Mouse (Mus musculus): ENCODE data around the gene Plcl1. TPM values are rescaled to one million over a fixed set of nuclear protein-coding genes. Genes with fewer than 3 reads are reported as not detected.

The Plcl1 gene
- polyA plus RNA-seq, 1 experiment from 2014 or later = 1.1 TPM

DNA sequence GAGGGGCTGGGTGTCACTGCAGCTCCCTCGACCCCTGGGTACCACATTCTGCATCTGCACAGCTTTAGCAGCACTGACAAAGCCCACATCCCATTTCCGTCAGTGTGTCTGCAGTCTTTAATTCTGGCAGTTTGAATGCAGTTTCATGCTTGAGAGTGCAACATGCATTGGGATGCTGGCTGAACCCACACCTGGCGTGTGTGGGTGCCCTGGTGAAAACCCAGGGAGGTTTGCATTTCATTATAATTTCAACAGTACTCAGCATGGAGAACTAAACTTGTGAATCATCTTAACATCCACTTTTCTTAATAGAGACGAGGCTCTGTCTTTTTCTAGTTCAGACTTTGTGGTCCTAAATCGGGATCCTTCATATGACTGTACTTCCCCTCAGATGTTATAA is 261.1 kb downstream of the Plcl1 start:
- Histone ChIP-seq H3K4me2 (ENCODE audit: low read depth, low read length) (no peak overlapping the region), H3K27me3 (ENCODE audit: control insufficient read depth, insufficient read depth, low read length) (no peaks in the 10 kb centered on the region)
- 56% methylated on average over 5 of the region's 5 CpGs for WGBS

GRCm38 (mm10) chr1:55668622-55669237 is 263.0 kb downstream of the Plcl1 start:
- Histone ChIP-seq H3K4me1 (ENCODE audit: control insufficient read depth, insufficient read depth, low read length) (no peaks in the 10 kb centered on the region), H3K36me3 (ENCODE audit: control insufficient read depth, insufficient read depth) (no peaks in the 10 kb centered on the region), H3K9ac (ENCODE audit: low read length) (no peak overlapping the region), H3K27ac (ENCODE audit: low read length) (no peak overlapping the region), H3K27me3 (ENCODE audit: control insufficient read depth, insufficient read depth, low read length) (no peaks in the 10 kb centered on the region), H3K9me3 (replicated peaks; ENCODE audit: control insufficient read depth, low read length) (no peaks in the 10 kb centered on the region), H3K4me3 (ENCODE audit: low read length) (no peak overlapping the region), H3K4me2 (ENCODE audit: low read depth, low read length) (no peak overlapping the region)
- ATAC-seq (replicated peaks; ENCODE audit: extremely low read depth, insufficient read depth, low FRiP score) = no peak
- WGBS = 60% methylated on average over 4 of the region's 4 CpGs

More for the DNA sequence above, 261.1 kb downstream of the Plcl1 start:
- Histone ChIP-seq H3K4me1 (ENCODE audit: control insufficient read depth, insufficient read depth, low read length) (no peaks in the 10 kb centered on the region), H3K27ac (ENCODE audit: low read length) (no peak overlapping the region), H3K4me3 (ENCODE audit: low read length) (no peak overlapping the region), H3K9ac (ENCODE audit: low read length) (no peak overlapping the region), H3K9me3 (replicated peaks; ENCODE audit: control insufficient read depth, low read length) (no peaks in the 10 kb centered on the region), H3K36me3 (ENCODE audit: control insufficient read depth, insufficient read depth) (no peaks in the 10 kb centered on the region)
- ATAC-seq (replicated peaks; ENCODE audit: extremely low read depth, insufficient read depth, low FRiP score) = no peak

DNA sequence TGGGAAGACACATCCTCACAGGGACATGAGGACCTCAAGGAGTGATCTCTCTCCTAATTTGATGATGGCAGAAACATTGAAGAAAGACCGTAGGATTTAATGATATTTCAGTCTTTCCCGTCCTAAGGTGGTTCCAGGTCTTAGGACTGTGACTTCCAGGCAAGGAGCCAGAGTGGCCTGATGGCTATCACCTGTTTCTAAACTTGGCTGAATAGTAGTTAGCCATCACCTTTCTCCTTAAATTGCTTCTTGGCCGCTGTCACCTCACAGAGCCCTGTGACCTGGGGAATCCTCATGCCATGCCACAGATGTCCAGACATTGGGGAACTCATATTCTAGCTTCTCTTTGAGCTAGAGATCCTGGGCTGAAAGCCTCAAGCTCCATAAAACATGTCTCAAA is 277.0 kb downstream of the Plcl1 start:
- H3K4me2 ChIP-seq (ENCODE audit: low read depth, low read length) = no peak overlapping the region
- 91% methylated on average over 3 of the region's 3 CpGs for WGBS
- H3K27ac ChIP-seq (ENCODE audit: low read length) = no peak overlapping the region
- no peak overlapping the region for H3K4me3 ChIP-seq (ENCODE audit: low read length)
- no peak overlapping the region for H3K9ac ChIP-seq (ENCODE audit: low read length)
- H3K27me3 ChIP-seq (ENCODE audit: control insufficient read depth, insufficient read depth, low read length) = no peaks in the 10 kb centered on the region
- no peaks in the 10 kb centered on the region for H3K36me3 ChIP-seq (ENCODE audit: control insufficient read depth, insufficient read depth)
- no peaks in the 10 kb centered on the region for H3K4me1 ChIP-seq (ENCODE audit: control insufficient read depth, insufficient read depth, low read length)
- ATAC-seq (replicated peaks; ENCODE audit: extremely low read depth, insufficient read depth, low FRiP score) = no peak
- H3K9me3 ChIP-seq (replicated peaks; ENCODE audit: control insufficient read depth, low read length) = no peaks in the 10 kb centered on the region

GRCm38 (mm10) chr1:55686261-55686660 is 280.5 kb downstream of the Plcl1 start:
- no peak overlapping the region for H3K4me3 ChIP-seq (ENCODE audit: low read length)
- no peaks in the 10 kb centered on the region for H3K27me3 ChIP-seq (ENCODE audit: control insufficient read depth, insufficient read depth, low read length)
- no peak overlapping the region for H3K27ac ChIP-seq (ENCODE audit: low read length)
- no peak overlapping the region for H3K9ac ChIP-seq (ENCODE audit: low read length)
- H3K4me1 ChIP-seq (ENCODE audit: control insufficient read depth, insufficient read depth, low read length) = no peaks in the 10 kb centered on the region
- no peak overlapping the region for H3K4me2 ChIP-seq (ENCODE audit: low read depth, low read length)
- H3K36me3 ChIP-seq (ENCODE audit: control insufficient read depth, insufficient read depth) = no peaks in the 10 kb centered on the region
- WGBS = 85% methylated on average over 5 of the region's 5 CpGs
- no peak for ATAC-seq (replicated peaks; ENCODE audit: extremely low read depth, insufficient read depth, low FRiP score)
- H3K9me3 ChIP-seq (replicated peaks; ENCODE audit: control insufficient read depth, low read length) = no peaks in the 10 kb centered on the region

- 69% methylated on average over 10 of the region's 10 CpGs for WGBS
- no peak for ATAC-seq (replicated peaks; ENCODE audit: extremely low read depth, insufficient read depth, low FRiP score)
- H3K27me3 ChIP-seq (ENCODE audit: control insufficient read depth, insufficient read depth, low read length) = no peaks in the 10 kb centered on the region
These were observed 288.0 kb downstream of the Plcl1 start for GRCm38 (mm10) chr1:55693636-55694220.

DNA sequence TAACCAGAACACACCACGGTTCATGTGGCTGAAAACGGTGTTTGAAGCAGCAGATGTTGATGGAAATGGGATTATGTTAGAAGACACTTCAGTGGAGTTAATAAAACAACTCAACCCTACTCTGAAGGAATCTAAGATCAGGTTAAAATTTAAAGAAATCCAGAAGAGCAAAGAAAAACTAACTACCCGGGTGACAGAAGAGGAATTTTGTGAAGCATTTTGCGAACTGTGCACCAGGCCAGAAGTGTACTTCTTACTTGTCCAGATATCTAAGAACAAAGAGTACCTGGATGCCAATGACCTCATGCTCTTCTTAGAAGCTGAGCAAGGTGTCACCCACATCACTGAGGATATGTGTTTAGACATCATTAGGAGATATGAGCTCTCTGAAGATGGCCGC is 290.5 kb downstream of the Plcl1 start:
- Histone ChIP-seq H3K4me3 (ENCODE audit: low read length) (no peak overlapping the region), H3K4me2 (ENCODE audit: low read depth, low read length) (no peak overlapping the region), H3K27me3 (ENCODE audit: control insufficient read depth, insufficient read depth, low read length) (no peaks in the 10 kb centered on the region), H3K36me3 (ENCODE audit: control insufficient read depth, insufficient read depth) (no peaks in the 10 kb centered on the region), H3K9me3 (replicated peaks; ENCODE audit: control insufficient read depth, low read length) (no peaks in the 10 kb centered on the region), H3K4me1 (ENCODE audit: control insufficient read depth, insufficient read depth, low read length) (no peaks in the 10 kb centered on the region), H3K27ac (ENCODE audit: low read length) (no peak overlapping the region), H3K9ac (ENCODE audit: low read length) (no peak overlapping the region)
- ATAC-seq (replicated peaks; ENCODE audit: extremely low read depth, insufficient read depth, low FRiP score) = no peak
- WGBS = 90% methylated on average over 5 of the region's 5 CpGs

More at GRCm38 (mm10) chr1:55693636-55694220, 288.0 kb downstream of the Plcl1 start:
- no peaks in the 10 kb centered on the region for H3K36me3 ChIP-seq (ENCODE audit: control insufficient read depth, insufficient read depth)
- H3K9me3 ChIP-seq (replicated peaks; ENCODE audit: control insufficient read depth, low read length) = no peaks in the 10 kb centered on the region
- no peak overlapping the region for H3K4me3 ChIP-seq (ENCODE audit: low read length)
- H3K9ac ChIP-seq (ENCODE audit: low read length) = no peak overlapping the region
- H3K27ac ChIP-seq (ENCODE audit: low read length) = no peak overlapping the region
- H3K4me1 ChIP-seq (ENCODE audit: control insufficient read depth, insufficient read depth, low read length) = no peaks in the 10 kb centered on the region
- no peak overlapping the region for H3K4me2 ChIP-seq (ENCODE audit: low read depth, low read length)

GRCm38 (mm10) chr1:55699393-55699970 is 293.8 kb downstream of the Plcl1 start:
- H3K9ac ChIP-seq (ENCODE audit: low read length) = no peak overlapping the region
- no peaks in the 10 kb centered on the region for H3K27me3 ChIP-seq (ENCODE audit: control insufficient read depth, insufficient read depth, low read length)
- no peak overlapping the region for H3K27ac ChIP-seq (ENCODE audit: low read length)
- WGBS = 84% methylated on average over 3 of the region's 3 CpGs
- ATAC-seq (replicated peaks; ENCODE audit: extremely low read depth, insufficient read depth, low FRiP score) = no peak
- no peaks in the 10 kb centered on the region for H3K9me3 ChIP-seq (replicated peaks; ENCODE audit: control insufficient read depth, low read length)
- no peaks in the 10 kb centered on the region for H3K4me1 ChIP-seq (ENCODE audit: control insufficient read depth, insufficient read depth, low read length)
- no peak overlapping the region for H3K4me3 ChIP-seq (ENCODE audit: low read length)
- no peaks in the 10 kb centered on the region for H3K36me3 ChIP-seq (ENCODE audit: control insufficient read depth, insufficient read depth)
- no peak overlapping the region for H3K4me2 ChIP-seq (ENCODE audit: low read depth, low read length)

- Histone ChIP-seq H3K27me3 (ENCODE audit: control insufficient read depth, insufficient read depth, low read length) (no peaks in the 10 kb centered on the region), H3K27ac (ENCODE audit: low read length) (no peak overlapping the region), H3K4me2 (ENCODE audit: low read depth, low read length) (no peak overlapping the region), H3K4me1 (ENCODE audit: control insufficient read depth, insufficient read depth, low read length) (no peaks in the 10 kb centered on the region), H3K9ac (ENCODE audit: low read length) (no peak overlapping the region), H3K4me3 (ENCODE audit: low read length) (no peak overlapping the region), H3K36me3 (ENCODE audit: control insufficient read depth, insufficient read depth) (no peaks in the 10 kb centered on the region), H3K9me3 (replicated peaks; ENCODE audit: control insufficient read depth, low read length) (no peaks in the 10 kb centered on the region)
- no peak for ATAC-seq (replicated peaks; ENCODE audit: extremely low read depth, insufficient read depth, low FRiP score)
- 97% methylated on average over 1 of the region's 1 CpGs for WGBS
These were observed 294.3 kb downstream of the Plcl1 start for GRCm38 (mm10) chr1:55700016-55700415.

DNA sequence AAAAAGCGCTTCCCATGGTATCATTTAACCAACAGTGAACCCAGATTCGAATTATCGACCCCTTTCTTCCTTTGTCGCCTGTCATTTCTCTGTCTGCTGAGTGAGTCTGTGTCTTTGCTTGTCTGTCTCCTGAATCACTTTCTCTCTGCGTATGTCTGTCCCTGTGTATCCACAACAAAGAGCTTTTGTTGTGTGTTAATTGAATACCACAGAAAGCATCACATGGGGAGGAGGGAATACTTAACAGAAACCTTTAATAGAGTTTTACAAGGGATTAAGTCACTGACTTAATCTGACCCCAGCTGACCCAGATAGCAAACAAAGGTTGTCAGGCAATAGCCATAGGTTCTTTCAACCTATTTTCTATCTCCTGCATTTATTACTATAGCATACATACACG is 295.0 kb downstream of the Plcl1 start:
- H3K4me1 ChIP-seq (ENCODE audit: control insufficient read depth, insufficient read depth, low read length) = no peaks in the 10 kb centered on the region
- 76% methylated on average over 6 of the region's 6 CpGs for WGBS
- no peak overlapping the region for H3K27ac ChIP-seq (ENCODE audit: low read length)
- H3K9ac ChIP-seq (ENCODE audit: low read length) = no peak overlapping the region
- H3K27me3 ChIP-seq (ENCODE audit: control insufficient read depth, insufficient read depth, low read length) = no peaks in the 10 kb centered on the region
- H3K4me2 ChIP-seq (ENCODE audit: low read depth, low read length) = no peak overlapping the region
- no peak for ATAC-seq (replicated peaks; ENCODE audit: extremely low read depth, insufficient read depth, low FRiP score)
- H3K36me3 ChIP-seq (ENCODE audit: control insufficient read depth, insufficient read depth) = no peaks in the 10 kb centered on the region
- no peak overlapping the region for H3K4me3 ChIP-seq (ENCODE audit: low read length)
- no peaks in the 10 kb centered on the region for H3K9me3 ChIP-seq (replicated peaks; ENCODE audit: control insufficient read depth, low read length)
